Mouse (Mus musculus) adipocyte (in vitro differentiated cells): ENCODE results near the gene Spint3.
A peak's percentile ranks its signal among the peaks of the same experiment; 100 is the strongest.

Source experiments
- DNase-seq: peaks from one replicate; pipeline ENCODE4 v3.0.0-alpha.2; 2016; ENCODE audit warnings: low spot score

The Spint3 gene

DNA sequence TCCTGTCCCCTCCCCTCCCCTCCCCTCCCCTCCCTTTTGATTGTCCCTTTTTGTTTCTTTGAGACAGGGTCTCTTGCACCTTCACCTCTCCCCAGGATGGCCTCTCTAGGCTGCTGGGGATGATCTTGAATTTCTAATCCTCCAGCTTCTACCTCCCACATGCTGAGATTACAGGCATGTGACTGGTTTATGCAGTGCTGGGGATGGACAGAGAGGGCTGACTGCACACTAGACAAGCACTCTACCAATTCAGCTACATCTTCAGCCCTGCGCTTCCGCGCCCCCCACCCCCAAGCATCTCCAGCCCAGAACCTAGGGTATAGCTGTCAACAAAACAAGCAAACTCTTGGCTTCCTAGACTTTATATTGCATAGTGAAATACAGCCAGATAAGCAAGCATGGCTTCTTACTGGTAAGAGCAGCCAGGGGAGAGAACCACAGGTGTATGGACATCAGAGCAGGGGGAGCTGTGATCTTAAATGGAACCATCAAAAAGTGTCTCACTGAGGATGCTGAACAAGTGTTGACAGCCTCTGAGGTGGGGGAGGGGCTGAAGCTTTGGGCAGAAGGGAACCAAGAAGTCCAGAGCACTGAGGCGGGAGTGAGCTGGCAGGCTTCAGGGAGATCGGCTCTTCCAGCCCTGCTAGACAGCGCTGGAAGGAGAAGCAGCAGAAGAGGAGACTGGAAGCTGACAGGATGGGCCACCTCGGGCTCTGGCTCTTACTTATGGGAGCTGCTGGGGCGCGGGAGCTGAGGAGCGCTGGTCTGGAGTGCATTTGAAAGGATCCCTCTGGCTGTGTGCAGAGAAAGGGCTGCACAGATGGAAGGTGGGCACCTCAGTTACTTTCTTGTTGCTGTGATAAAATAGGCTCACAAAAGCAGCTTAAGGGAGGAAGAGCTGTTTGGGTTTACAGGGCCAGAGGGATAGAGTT, 23.0 kb downstream of the Spint3 start:
- DNase-seq: no peak

DNA sequence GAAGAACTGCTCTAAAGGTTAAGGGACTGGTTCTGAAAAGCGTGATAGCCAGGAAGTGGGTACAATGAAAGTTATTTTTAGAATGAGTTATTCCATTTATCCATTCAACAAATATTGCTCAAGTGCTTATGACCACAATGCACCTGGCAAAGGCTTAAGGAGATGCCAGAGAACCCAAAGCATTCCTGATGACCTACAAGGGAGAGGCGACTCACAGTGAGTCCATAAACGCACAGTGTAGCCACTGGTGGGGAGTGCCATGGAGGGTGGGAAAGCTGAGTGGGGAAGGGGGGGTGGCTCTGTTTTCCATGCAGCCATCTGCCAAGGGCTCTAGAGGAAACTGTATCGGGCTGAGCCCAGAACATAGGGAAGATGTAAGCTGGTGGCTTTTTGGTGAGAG, 23.9 kb downstream of the Spint3 start:
- DNase-seq: no peak

DNA sequence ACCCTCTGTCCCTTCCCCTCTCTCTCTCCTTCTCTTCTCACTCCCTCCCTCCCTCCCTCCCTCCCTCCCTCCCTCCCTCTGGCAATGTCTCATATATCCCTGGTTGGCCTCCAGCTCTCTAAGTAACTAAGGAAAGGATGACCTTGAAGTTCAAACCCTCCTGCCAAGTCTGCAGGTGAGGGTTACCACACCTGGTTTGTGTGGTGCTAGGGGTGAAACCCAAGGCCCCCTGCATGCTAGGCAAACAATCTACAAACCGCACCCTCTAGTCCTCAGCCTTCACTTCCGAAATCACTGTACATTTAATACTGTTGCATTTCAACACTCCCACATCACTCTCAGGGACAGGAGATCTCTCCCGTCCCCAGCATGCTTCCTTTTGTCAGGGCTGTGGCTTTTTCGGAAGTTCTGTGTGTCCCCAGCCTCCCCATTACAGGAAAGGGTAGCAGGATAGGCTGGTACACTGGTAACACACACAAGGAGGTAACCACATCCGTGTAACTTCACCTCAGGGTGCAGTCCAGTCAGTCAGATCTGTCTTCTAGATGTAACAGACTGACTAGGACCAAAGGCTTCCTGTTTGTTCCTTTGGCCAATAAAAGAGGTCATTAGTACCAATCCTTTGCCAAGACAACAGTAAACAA, 28.7 kb downstream of the Spint3 start:
- DNase-seq: no peak

GRCm38 (mm10) chr2:164543745-164544144, 29.5 kb downstream of the Spint3 start:
- no peak for DNase-seq

- no peak for DNase-seq
Observed at GRCm38 (mm10) chr2:164542598-164542997, 30.7 kb downstream of the Spint3 start.

DNA sequence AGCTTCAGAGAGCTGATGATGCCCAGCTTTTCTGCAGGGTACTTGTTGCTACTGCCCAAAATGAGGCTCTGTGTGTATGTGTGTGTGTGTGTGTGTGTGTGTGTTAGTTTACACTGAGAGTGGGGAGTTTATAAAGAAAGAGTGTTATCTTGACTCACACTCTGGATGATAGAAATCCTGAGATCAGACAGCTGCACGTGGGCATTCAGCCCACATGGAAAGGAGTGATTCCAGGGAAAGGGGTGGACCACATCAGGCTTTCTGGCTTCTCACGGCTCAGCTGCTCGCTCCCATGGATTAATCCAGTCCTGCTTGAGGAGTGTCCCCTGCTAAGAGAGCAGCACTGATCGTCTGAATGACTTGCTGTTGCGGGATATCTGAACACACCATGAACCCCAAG, 31.1 kb downstream of the Spint3 start:
- no peak for DNase-seq

DNA sequence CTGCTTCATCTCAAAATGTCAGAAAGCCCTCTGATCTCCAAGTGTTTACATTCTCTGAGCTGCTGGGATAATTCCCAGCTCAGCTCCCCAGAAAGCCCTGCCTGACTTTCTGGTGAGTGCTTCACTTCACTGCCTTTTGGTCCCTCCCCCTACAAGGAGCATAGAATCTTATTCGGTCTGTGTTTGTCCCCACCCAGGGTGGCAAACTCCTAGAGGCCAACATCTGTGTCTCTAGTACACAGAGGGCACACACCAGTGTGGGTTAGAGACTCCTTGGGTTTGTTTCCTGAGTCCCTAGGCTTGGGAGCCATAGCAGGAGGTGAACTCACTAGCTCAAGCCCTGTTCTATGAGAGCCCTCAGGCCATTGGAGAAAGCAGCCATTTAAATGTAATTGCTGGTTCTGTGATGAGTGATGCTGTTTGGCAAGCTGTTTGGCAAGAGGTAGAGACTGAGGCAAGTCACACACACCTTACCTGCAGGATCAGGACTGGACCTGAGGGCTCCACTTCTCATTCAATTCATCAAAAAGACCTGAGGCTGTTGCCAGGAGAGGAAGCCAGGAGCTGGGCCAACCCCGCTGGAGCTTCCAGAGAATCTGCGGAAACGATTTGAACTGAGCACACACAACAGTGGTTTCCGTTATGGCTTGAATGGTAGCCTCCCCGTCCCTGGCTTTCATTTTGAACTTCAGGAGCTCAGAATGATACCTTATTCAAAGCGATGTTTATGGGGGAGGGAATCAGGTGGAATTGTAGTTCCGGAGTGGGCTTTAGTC, 32.4 kb downstream of the Spint3 start:
- no peak for DNase-seq

DNA sequence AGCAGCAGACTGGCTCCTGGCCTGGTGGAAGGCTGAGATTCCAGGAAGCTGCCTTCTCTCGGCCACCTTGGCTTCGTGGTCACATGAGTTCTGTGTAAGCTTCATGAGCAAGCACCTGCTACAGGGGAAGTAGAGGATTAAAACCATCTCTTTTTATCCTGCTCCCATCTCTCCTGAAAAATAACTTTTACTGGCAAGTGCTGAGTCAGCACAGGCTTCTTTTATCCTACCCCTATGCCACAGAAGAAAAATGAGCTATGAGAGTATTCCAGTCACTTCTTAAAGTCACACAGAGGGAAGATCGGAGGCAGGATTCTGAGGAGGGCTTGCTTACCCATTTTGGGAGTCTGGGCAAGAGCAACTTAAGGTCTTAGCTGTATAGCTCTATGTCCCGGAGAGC, 36.3 kb downstream of the Spint3 start:
- DNase-seq: no peak

- no peak for DNase-seq
Observed at GRCm38 (mm10) chr2:164534315-164534714, 38.9 kb downstream of the Spint3 start.

DNA sequence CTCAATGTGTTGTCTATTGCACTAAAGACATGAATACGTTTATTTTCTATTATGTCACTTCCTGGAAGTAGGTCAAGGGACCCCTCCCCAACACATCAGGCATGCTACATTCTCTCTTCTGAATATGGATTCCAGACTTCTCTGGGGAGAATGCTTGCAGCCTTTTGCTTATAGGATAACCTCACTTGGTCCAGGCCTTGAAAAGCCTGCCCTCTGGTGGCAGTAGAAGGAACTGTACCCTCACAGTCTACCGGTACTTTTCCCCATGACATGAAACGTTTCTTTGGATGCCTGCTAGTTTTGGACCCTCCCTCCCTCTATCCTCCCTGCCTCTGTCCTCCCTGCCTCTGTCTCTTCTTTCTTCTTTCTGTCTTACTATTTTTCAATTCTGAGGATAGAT, 42.1 kb downstream of the Spint3 start:
- peak; percentile 74 for DNase-seq

DNA sequence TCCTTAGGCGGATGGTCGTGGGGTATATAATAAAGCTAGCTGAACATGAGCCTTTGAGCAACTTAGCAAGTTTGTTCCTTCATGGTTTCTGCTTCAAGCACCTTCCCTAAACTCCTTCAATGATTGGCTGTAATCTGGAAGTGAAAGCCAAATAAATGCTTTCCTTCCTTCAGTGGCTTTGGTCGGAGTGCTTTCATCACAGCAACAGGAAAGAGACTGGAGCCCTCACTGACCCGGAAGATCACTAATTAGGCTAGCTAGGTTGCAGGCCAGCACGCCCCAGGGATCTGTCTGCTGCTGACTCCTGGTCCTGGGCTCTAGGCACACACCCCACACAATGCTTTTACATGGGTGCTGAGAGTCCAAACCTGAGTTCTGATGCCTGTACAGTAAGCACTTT, 44.7 kb downstream of the Spint3 start:
- DNase-seq: no peak

- DNase-seq: no peak
Observed at GRCm38 (mm10) chr2:164523301-164523773, 49.9 kb downstream of the Spint3 start.

GRCm38 (mm10) chr2:164522280-164522679, 51.0 kb downstream of the Spint3 start:
- no peak for DNase-seq

DNA sequence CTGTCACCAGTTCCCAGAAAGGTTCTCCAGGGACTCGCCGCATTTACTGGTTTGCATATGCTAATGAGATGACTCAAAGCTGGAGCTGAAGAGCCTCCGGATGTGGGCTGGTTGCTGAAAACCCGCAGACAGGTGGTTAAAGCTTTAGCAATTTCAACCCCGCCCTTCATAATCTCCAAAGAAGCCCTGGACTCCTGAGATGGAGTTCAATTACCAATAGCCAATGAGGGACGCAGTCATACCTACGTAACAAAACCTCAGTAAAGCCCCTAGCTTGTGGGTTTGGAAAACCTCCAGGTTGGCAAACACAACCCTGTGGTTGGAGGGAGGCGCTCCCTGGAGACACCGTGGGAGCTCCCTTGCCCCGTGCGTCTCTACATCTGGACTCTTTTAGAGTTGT, 51.4 kb downstream of the Spint3 start:
- peak; percentile 14 for DNase-seq

DNA sequence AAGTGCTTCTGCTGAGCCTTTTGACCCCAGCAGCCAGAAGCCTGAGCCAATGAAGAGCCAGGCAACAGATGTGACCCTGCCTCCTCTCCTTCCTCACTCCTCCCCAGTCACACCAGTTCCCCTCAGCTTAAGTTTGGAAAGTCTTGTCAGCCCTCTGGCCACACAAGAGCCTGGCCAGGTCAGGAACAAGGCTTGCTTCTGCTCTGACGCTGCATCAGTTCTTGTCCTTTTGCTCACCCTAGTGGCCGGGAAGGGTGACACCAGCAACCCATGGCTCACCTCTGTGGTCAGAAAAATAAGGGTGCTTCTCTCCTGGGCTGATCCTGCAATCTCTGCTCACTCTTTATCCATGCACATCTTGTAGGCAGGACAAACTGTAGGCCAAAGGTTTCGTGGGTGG, 52.5 kb downstream of the Spint3 start:
- DNase-seq: peak; percentile 82
